Mouse (Mus musculus) forebrain, postnatal 0 days (tissue): ENCODE results near the gene Ap5b1. TPM values are rescaled to one million over a fixed set of nuclear protein-coding genes. Genes with fewer than 3 reads are reported as not detected.

Experiments used
- ATAC-seq: fragments of 200-750 bp; cut with Nextera tagmentation; 2 replicates; pipeline ENCODE4 v1.8.0; 2017; ENCODE audit warnings: mild to moderate bottlenecking, moderate library complexity
- DNase-seq: peaks from one replicate; pipeline ENCODE4 v3.0.0-alpha.2; 2015
- H3K27ac ChIP-seq: fragments of 300-500 bp; sonication (generic); 2 replicates; pipeline ENCODE4 v1.5.1; 2014; ENCODE audit warnings: low read depth, mild to moderate bottlenecking, antibody characterized with exemption, low read length, moderate library complexity, mixed read lengths
- H3K27me3 ChIP-seq: fragments of 300-500 bp; sonication (generic); 2 replicates; pipeline ENCODE4 v1.6.1; 2014; ENCODE audit warnings: mild to moderate bottlenecking, low read length, mixed read lengths; ENCODE audit not compliant: insufficient read depth
- H3K36me3 ChIP-seq: fragments of 300-500 bp; sonication (generic); 2 replicates; pipeline ENCODE4 v1.6.1; 2014; ENCODE audit warnings: mild to moderate bottlenecking, moderate library complexity; ENCODE audit not compliant: insufficient read depth
- H3K4me1 ChIP-seq: fragments of 300-500 bp; sonication (generic); 2 replicates; pipeline ENCODE4 v1.6.1; 2014; ENCODE audit warnings: antibody characterized with exemption; ENCODE audit not compliant: insufficient read depth
- H3K4me2 ChIP-seq: fragments of 300-500 bp; sonication (generic); 2 replicates; pipeline ENCODE4 v1.6.1; 2014; ENCODE audit warnings: low read depth, mild to moderate bottlenecking, moderate library complexity
- H3K4me3 ChIP-seq: fragments of 300-500 bp; sonication (generic); 2 replicates; pipeline ENCODE4 v1.5.1; 2014; ENCODE audit warnings: low read depth, low read length, mixed read lengths
- H3K9ac ChIP-seq: fragments of 300-500 bp; sonication (generic); 2 replicates; pipeline ENCODE4 v1.6.1; 2014; ENCODE audit warnings: mild to moderate bottlenecking
- H3K9me3 ChIP-seq: fragments of 300-500 bp; sonication (generic); 2 replicates; pipeline ENCODE4 v1.6.1; 2016; ENCODE audit warnings: low read length
- CTCF ChIP-seq: sonication (generic); IDR thresholded peaks from 2 replicates; pipeline ENCODE4 v1.5.1; 2016; ENCODE audit warnings: antibody characterized with exemption, control low read depth, low read depth
- WGBS: fragments of 180-500 bp; shearing (Covaris S2); extraction: QIAGEN DNeasy Blood & Tissue Kit; methylation state at CpG from one replicate; pipeline ENCODE4 v1.1.7; 2014; 5-methylcytosine and 5-hydroxymethylcytosine counted together
- polyA plus RNA-seq: library from polyadenylated mRNA; unstranded; fragments of >200 nt; fragmentation: Nextera tagmentation; extraction: Ambion mirVana; gene quantifications from 2 replicates; pipeline ENCODE4 v1.2.1, GENCODE M21; 2015
- total RNA-seq: library from RNA; depleted of rRNA; stranded (reverse); fragments of >200 nt; gene quantifications from 2 replicates; pipeline ENCODE4 v1.2.3, GENCODE M21; 2014

Gene Ap5b1
- total and polyA plus RNA-seq, 2 experiments from 2014 or later = 1.6 to 9.0 TPM

GRCm38 (mm10) chr19:5572331-5573125 lies 4.7 kb downstream of the Ap5b1 start:
- H3K36me3 ChIP-seq = peaks cover 23% of the 10 kb centered on the region; the same call in 1 of the 2 replicates
- no peaks in the 10 kb centered on the region for H3K27me3 ChIP-seq
- no peak overlapping the region for H3K27ac ChIP-seq
- 87% methylated on average over 19 of the region's 19 CpGs for WGBS
- no peak overlapping the region for H3K9ac ChIP-seq
- no peaks in the 10 kb centered on the region for H3K9me3 ChIP-seq
- DNase-seq (no peak), ATAC-seq (no peak)
- H3K4me1 ChIP-seq = peaks cover 5% of the 10 kb centered on the region; the same call in 1 of the 2 replicates
- no peak overlapping the region for H3K4me2 ChIP-seq
- TF ChIP-seq CTCF = no peak
- no peak overlapping the region for H3K4me3 ChIP-seq

- no peak overlapping the region for H3K4me2 ChIP-seq
- H3K9ac ChIP-seq = no peak overlapping the region
- H3K4me1 ChIP-seq = no peaks in the 10 kb centered on the region
- WGBS = 100% methylated on average over 1 of the region's 1 CpGs
- no peak for TF ChIP-seq CTCF
- H3K9me3 ChIP-seq = no peaks in the 10 kb centered on the region
- no peaks in the 10 kb centered on the region for H3K27me3 ChIP-seq
- no peak overlapping the region for H3K27ac ChIP-seq
- DNase-seq (no peak), ATAC-seq (no peak)
- no peak overlapping the region for H3K4me3 ChIP-seq
- peaks cover 10% of the 10 kb centered on the region; the same call in 1 of the 2 replicates for H3K36me3 ChIP-seq
Measured at GRCm38 (mm10) chr19:5575336-5575735, 7.5 kb downstream of the Ap5b1 start.

- H3K4me3 ChIP-seq = no peak overlapping the region
Measured at GRCm38 (mm10) chr19:5579971-5580370, 12.1 kb downstream of the Ap5b1 start.

GRCm38 (mm10) chr19:5580776-5581175 lies 13.0 kb downstream of the Ap5b1 start:
- Histone ChIP-seq H3K9me3 (no peaks in the 10 kb centered on the region), H3K27ac (no peak overlapping the region), H3K9ac (no peak overlapping the region), H3K4me3 (no peak overlapping the region), H3K36me3 (no peaks in the 10 kb centered on the region), H3K4me1 (no peaks in the 10 kb centered on the region), H3K4me2 (no peak overlapping the region), H3K27me3 (no peaks in the 10 kb centered on the region)
- DNase-seq (no peak), ATAC-seq (no peak)
- no peak for TF ChIP-seq CTCF
- WGBS = 86% methylated on average over 6 of the region's 6 CpGs

More at GRCm38 (mm10) chr19:5579971-5580370, 12.1 kb downstream of the Ap5b1 start:
- H3K9ac ChIP-seq = no peak overlapping the region
- TF ChIP-seq CTCF = no peak
- no peaks in the 10 kb centered on the region for H3K36me3 ChIP-seq
- H3K27ac ChIP-seq = no peak overlapping the region
- no peak for ATAC-seq
- no peaks in the 10 kb centered on the region for H3K4me1 ChIP-seq
- 75% methylated on average over 4 of the region's 4 CpGs for WGBS
- H3K9me3 ChIP-seq = no peaks in the 10 kb centered on the region
- no peaks in the 10 kb centered on the region for H3K27me3 ChIP-seq
- no peak for DNase-seq
- H3K4me2 ChIP-seq = no peak overlapping the region

GRCm38 (mm10) chr19:5581995-5582394 lies 14.2 kb downstream of the Ap5b1 start:
- Histone ChIP-seq H3K9me3 (no peaks in the 10 kb centered on the region), H3K27ac (no peak overlapping the region), H3K27me3 (no peaks in the 10 kb centered on the region), H3K4me2 (no peak overlapping the region), H3K4me3 (no peak overlapping the region), H3K9ac (no peak overlapping the region), H3K36me3 (no peaks in the 10 kb centered on the region), H3K4me1 (no peaks in the 10 kb centered on the region)
- ATAC-seq (no peak), DNase-seq (no peak)
- no peak for TF ChIP-seq CTCF
- 77% methylated on average over 2 of the region's 2 CpGs for whole genome bisulfite sequencing

GRCm38 (mm10) chr19:5589159-5589558 lies 21.3 kb downstream of the Ap5b1 start:
- Histone ChIP-seq H3K36me3 (no peaks in the 10 kb centered on the region), H3K4me2 (no peak overlapping the region), H3K27me3 (no peaks in the 10 kb centered on the region), H3K9ac (no peak overlapping the region), H3K4me1 (no peaks in the 10 kb centered on the region), H3K4me3 (no peak overlapping the region), H3K9me3 (no peaks in the 10 kb centered on the region), H3K27ac (no peak overlapping the region)
- DNase-seq (no peak), ATAC-seq (no peak)
- TF ChIP-seq CTCF = no peak
- 83% methylated on average over 9 of the region's 9 CpGs for WGBS

- no peak for TF ChIP-seq CTCF
- Histone ChIP-seq H3K27me3 (no peaks in the 10 kb centered on the region), H3K4me1 (no peaks in the 10 kb centered on the region), H3K9ac (no peak overlapping the region), H3K4me2 (no peak overlapping the region), H3K4me3 (no peak overlapping the region), H3K27ac (no peak overlapping the region), H3K36me3 (no peaks in the 10 kb centered on the region), H3K9me3 (no peaks in the 10 kb centered on the region)
- WGBS = 90% methylated on average over 6 of the region's 6 CpGs
- DNase-seq = no peak
- no peak for ATAC-seq
Measured at GRCm38 (mm10) chr19:5591888-5592287, 24.1 kb downstream of the Ap5b1 start.
